7 mouse cellular contexts compared by ENCODE assay signal in genomic region chr2:60418075-60418474, GRCm38 (mm10). TPM values are rescaled to one million over a fixed set of nuclear protein-coding genes. Genes with fewer than 3 reads are reported as not detected.
A peak's percentile ranks its signal among the peaks of the same experiment; 100 is the strongest.
DNase-seq lines count a peak whose midpoint lies in the region; ATAC-seq and TF ChIP-seq lines count a peak whose summit lies in the region.

No protein-coding gene starts in this region.

- WGBS in intestine, embryonic 14.5 days = 8% methylated on average over 6 of the region's 6 CpGs
- WGBS in midbrain, embryonic 11.5 days = 8% methylated on average over 6 of the region's 6 CpGs
- WGBS in small intestine, adult 2 months = 5% methylated on average over 6 of the region's 6 CpGs

- H3K4me2 ChIP-seq in intestine, embryonic 14.5 days (ENCODE audit: low read length) = no peak overlapping the region
- H3K4me2 ChIP-seq in midbrain, embryonic 11.5 days = no peak overlapping the region

- peak; percentile 62 to 74 for DNase-seq in adrenal gland, adult 18-20 months (ENCODE audit: low spot score in 2 of 2)
- DNase-seq in gastrocnemius, postnatal 10 days = peak; percentile 61
- DNase-seq in intestine, embryonic 14.5 days (ENCODE audit: low spot score) = peak; percentile 85
- peak; percentile 80 for DNase-seq in left cerebral cortex, postnatal 14 days (ENCODE audit: low spot score in 2 of 2)
- DNase-seq in midbrain, embryonic 11.5 days (ENCODE audit: low spot score, missing footprints) = peak; percentile 93

- H3K27me3 ChIP-seq in intestine, embryonic 14.5 days (replicated peaks; ENCODE audit: control insufficient read depth, insufficient read depth, low read length) = no peaks in the 10 kb centered on the region
- H3K27me3 ChIP-seq in midbrain, embryonic 11.5 days (ENCODE audit: control insufficient read depth, insufficient read depth, low read length) = no peaks in the 10 kb centered on the region
- no peaks in the 10 kb centered on the region for H3K27me3 ChIP-seq in small intestine, adult 2 months (ENCODE audit: control insufficient read depth, insufficient read depth, low read length)

- intact Hi-C loops in left cerebral cortex, postnatal 14 days (cut with DNase I) = loop anchor here (10.0 kb wide), 1 partner anchor 873 kb away; no protein-coding TSS in a partner anchor

- H3K9me3 ChIP-seq in intestine, embryonic 14.5 days (ENCODE audit: control insufficient read depth, low read length) = no peaks in the 10 kb centered on the region
- no peaks in the 10 kb centered on the region for H3K9me3 ChIP-seq in midbrain, embryonic 11.5 days (ENCODE audit: control insufficient read depth, low read length)

- no peak overlapping the region for H3K4me3 ChIP-seq in intestine, embryonic 14.5 days (ENCODE audit: low read depth, low read length)
- H3K4me3 ChIP-seq in midbrain, embryonic 11.5 days (ENCODE audit: low read depth, low read length) = no peak overlapping the region
- no peak overlapping the region for H3K4me3 ChIP-seq in small intestine, adult 2 months (ENCODE audit: low read depth, low read length)

- no peaks in the 10 kb centered on the region for H3K4me1 ChIP-seq in intestine, embryonic 14.5 days (replicated peaks; ENCODE audit: control insufficient read depth, insufficient read depth, low read length)
- no peaks in the 10 kb centered on the region for H3K4me1 ChIP-seq in midbrain, embryonic 11.5 days (ENCODE audit: control insufficient read depth, insufficient read depth, low read length)
- no peaks in the 10 kb centered on the region for H3K4me1 ChIP-seq in small intestine, adult 2 months (ENCODE audit: control insufficient read depth, insufficient read depth, insufficient read length, low read length)

- TF ChIP-seq POLR2A in small intestine, adult 2 months (IDR thresholded peaks at IDR 0.05; ENCODE audit: low read depth, low read length) = no peak

- no peak overlapping the region for H3K9ac ChIP-seq in intestine, embryonic 14.5 days (ENCODE audit: low read length)
- H3K9ac ChIP-seq in midbrain, embryonic 11.5 days (ENCODE audit: low read length) = no peak overlapping the region

- H3K36me3 ChIP-seq in intestine, embryonic 14.5 days (ENCODE audit: control insufficient read depth, insufficient read depth, low read length) = no peaks in the 10 kb centered on the region
- H3K36me3 ChIP-seq in midbrain, embryonic 11.5 days (ENCODE audit: control insufficient read depth, insufficient read depth, low read length) = no peaks in the 10 kb centered on the region
- no peaks in the 10 kb centered on the region for H3K36me3 ChIP-seq in small intestine, adult 2 months (ENCODE audit: control insufficient read depth, insufficient read depth, low read length)

- H3K27ac ChIP-seq in intestine, embryonic 14.5 days (ENCODE audit: low read depth) = no peak overlapping the region
- no peak overlapping the region for H3K27ac ChIP-seq in midbrain, embryonic 11.5 days (ENCODE audit: low read depth, low read length)
- no peak overlapping the region for H3K27ac ChIP-seq in small intestine, adult 2 months (ENCODE audit: insufficient read depth, low read depth, low read length)

- TF ChIP-seq CTCF in small intestine, adult 2 months (IDR thresholded peaks at IDR 0.05; ENCODE audit: extremely low read depth, insufficient read length, insufficient replicate concordance, low read depth, low read length) = peak; percentile 80; the same call in 1 of the 2 replicates

- peak; percentile 99 for ATAC-seq in common myeloid progenitor, adult 5-6 weeks (replicated peaks; ENCODE audit: low read depth, poor library complexity, severe bottlenecking)
- ATAC-seq in intestine, embryonic 14.5 days (replicated peaks; ENCODE audit: low FRiP score, low TSS enrichment, low read depth) = peak; percentile 74; the same call in 1 of the 2 replicates
- peak; percentile 68; the same call in 1 of the 2 replicates for ATAC-seq in midbrain, embryonic 11.5 days (ENCODE audit: low FRiP score)

RNA-seq across cellular contexts. Expression of gene Ly75, which starts 35.0 kb away (rescaled TPM):
- 1 to 10 TPM in 1 of 2 experiments, under 1 TPM in 1; 0.90 to 1.5 TPM for total RNA-seq in adrenal gland, adult 18-20 months (2021)
- total RNA-seq in common myeloid progenitor, adult 5-6 weeks (2017) = 3.9 and 4.3 TPM in 2 replicates
- total RNA-seq in gastrocnemius, postnatal 10 days (2021) = under 1 TPM; 0.09 to 0.25 TPM
- polyA plus RNA-seq in intestine, embryonic 14.5 days (2014; fragmentation: Nextera tagmentation; extraction: Ambion mirVana) = 1.5 and 1.6 TPM in 2 replicates
- total RNA-seq in left cerebral cortex, postnatal 14 days (2021) = 1 to 10 TPM; 4.4 to 6.0 TPM
- 2.0 and 2.3 TPM in 2 replicates for polyA plus RNA-seq in midbrain, embryonic 11.5 days (2014; fragmentation: Nextera tagmentation; extraction: Ambion mirVana)
- 2.1 and 4.4 TPM in 2 replicates for polyA plus RNA-seq in small intestine, adult 2 months (2012; rRNA removed)
